Mouse (Mus musculus) intestine, embryonic 16.5 days (tissue): Measurements from ENCODE around the gene Sipa1l1. TPM values are rescaled to one million over a fixed set of nuclear protein-coding genes. Genes with fewer than 3 reads are reported as not detected.
A peak's percentile ranks its signal among the peaks of the same experiment; 100 is the strongest.

ENCODE experiments used
- ATAC-seq: fragments of 200-750 bp; cut with Nextera tagmentation; 2 replicates; pipeline ENCODE4 v1.8.0; 2017; ENCODE audit warnings: moderate TSS enrichment, moderate library complexity
- H3K27ac ChIP-seq: fragments of 300-500 bp; sonication (generic); 2 replicates; pipeline ENCODE4 v1.5.1; 2014; ENCODE audit warnings: mild to moderate bottlenecking, low read length
- H3K27me3 ChIP-seq: fragments of 300-500 bp; sonication (generic); replicated peaks from 2 replicates; pipeline ENCODE4 v1.6.1; 2014; ENCODE audit warnings: low read length, control low read depth, mixed read lengths; ENCODE audit not compliant: control insufficient read depth, insufficient read depth
- H3K36me3 ChIP-seq: fragments of 300-500 bp; sonication (generic); 2 replicates; pipeline ENCODE4 v1.6.1; 2014; ENCODE audit warnings: low read length, control low read depth; ENCODE audit not compliant: control insufficient read depth, insufficient read depth
- H3K4me1 ChIP-seq: fragments of 300-500 bp; sonication (generic); 2 replicates; pipeline ENCODE4 v1.6.1; 2014; ENCODE audit warnings: low read length, control low read depth, mixed read lengths; ENCODE audit not compliant: control insufficient read depth, insufficient read depth
- H3K4me2 ChIP-seq: fragments of 300-500 bp; sonication (generic); 2 replicates; pipeline ENCODE4 v1.6.1; 2014; ENCODE audit warnings: low read depth, low read length, control low read depth
- H3K4me3 ChIP-seq: fragments of 300-500 bp; sonication (generic); 2 replicates; pipeline ENCODE4 v1.5.1; 2014; ENCODE audit warnings: mild to moderate bottlenecking, low read length
- H3K9ac ChIP-seq: fragments of 300-500 bp; sonication (generic); 2 replicates; pipeline ENCODE4 v1.6.1; 2014; ENCODE audit warnings: low read depth, low read length
- H3K9me3 ChIP-seq: fragments of 300-500 bp; sonication (generic); 2 replicates; pipeline ENCODE4 v1.6.1; 2016; ENCODE audit warnings: low read length, control low read depth; ENCODE audit not compliant: control insufficient read depth
- WGBS: fragments of 180-500 bp; shearing (Covaris S2); extraction: QIAGEN DNeasy Blood & Tissue Kit; methylation state at CpG from one replicate; pipeline ENCODE4 v1.1.7; 2014; 5-methylcytosine and 5-hydroxymethylcytosine counted together
- polyA plus RNA-seq: library from polyadenylated mRNA; unstranded; fragments of >200 nt; fragmentation: Nextera tagmentation; extraction: Ambion mirVana; gene quantifications from 2 replicates; pipeline ENCODE4 v1.2.1, GENCODE M21; 2015

The Sipa1l1 gene
- polyA plus RNA-seq, 1 experiment from 2014 or later: 21.2 TPM

DNA sequence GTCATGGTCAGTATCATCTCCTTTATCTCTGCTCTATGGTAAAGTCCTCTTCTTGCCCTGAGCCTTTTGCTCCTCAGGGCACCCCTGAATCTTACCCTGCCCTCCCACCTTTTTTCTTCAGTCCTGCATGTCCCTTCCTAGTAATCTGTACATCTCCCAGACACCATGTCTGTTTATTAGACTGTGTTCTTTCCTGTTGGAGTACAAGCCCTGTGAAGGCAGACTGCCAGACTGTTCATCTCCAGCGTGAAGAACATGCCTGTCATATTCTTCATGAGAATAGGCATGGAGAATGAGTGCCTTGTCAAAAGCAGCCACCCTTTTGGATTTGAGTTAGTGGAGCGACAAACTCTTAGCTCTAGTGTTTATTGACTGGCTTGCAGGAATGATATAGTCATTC is 28.1 kb downstream of the Sipa1l1 start:
- no peak overlapping the region for H3K4me2 ChIP-seq
- H3K27me3 ChIP-seq: no peaks in the 10 kb centered on the region
- 45% methylated on average over 2 of the region's 2 CpGs for WGBS
- H3K9me3 ChIP-seq: no peaks in the 10 kb centered on the region
- H3K9ac ChIP-seq: no peak overlapping the region
- H3K36me3 ChIP-seq: no peaks in the 10 kb centered on the region
- H3K4me3 ChIP-seq: no peak overlapping the region
- no peak for ATAC-seq
- peaks cover 19% of the 10 kb centered on the region for H3K4me1 ChIP-seq
- no peak overlapping the region for H3K27ac ChIP-seq

- Histone ChIP-seq H3K4me3 (no peak overlapping the region), H3K9ac (no peak overlapping the region), H3K4me1 (peaks cover 22% of the 10 kb centered on the region), H3K36me3 (no peaks in the 10 kb centered on the region), H3K27ac (no peak overlapping the region), H3K4me2 (no peak overlapping the region), H3K27me3 (no peaks in the 10 kb centered on the region), H3K9me3 (no peaks in the 10 kb centered on the region)
- no peak for ATAC-seq
- 92% methylated on average over 6 of the region's 6 CpGs for WGBS
Measured at GRCm38 (mm10) chr12:82199286-82199685, 30.2 kb downstream of the Sipa1l1 start.

GRCm38 (mm10) chr12:82204106-82204505 is 35.0 kb downstream of the Sipa1l1 start:
- Histone ChIP-seq H3K27ac (no peak overlapping the region), H3K4me1 (peaks cover 18% of the 10 kb centered on the region), H3K9me3 (no peaks in the 10 kb centered on the region), H3K4me2 (no peak overlapping the region), H3K36me3 (no peaks in the 10 kb centered on the region), H3K9ac (no peak overlapping the region), H3K4me3 (no peak overlapping the region), H3K27me3 (no peaks in the 10 kb centered on the region)
- WGBS: 84% methylated on average over 6 of the region's 6 CpGs
- ATAC-seq: no peak

- WGBS: 60% methylated on average over 8 of the region's 8 CpGs
- H3K27me3 ChIP-seq: no peaks in the 10 kb centered on the region
- peak; percentile 77 for ATAC-seq
- H3K27ac ChIP-seq: no peak overlapping the region; the same call in 1 of the 2 replicates
- no peaks in the 10 kb centered on the region for H3K36me3 ChIP-seq
- H3K4me2 ChIP-seq: peak overlapping the region; percentile 11; the same call in 1 of the 2 replicates
- no peak overlapping the region for H3K9ac ChIP-seq
- peaks cover 20% of the 10 kb centered on the region for H3K4me1 ChIP-seq
- H3K9me3 ChIP-seq: no peaks in the 10 kb centered on the region
- no peak overlapping the region for H3K4me3 ChIP-seq
Measured at GRCm38 (mm10) chr12:82206857-82207647, 37.9 kb downstream of the Sipa1l1 start.

DNA sequence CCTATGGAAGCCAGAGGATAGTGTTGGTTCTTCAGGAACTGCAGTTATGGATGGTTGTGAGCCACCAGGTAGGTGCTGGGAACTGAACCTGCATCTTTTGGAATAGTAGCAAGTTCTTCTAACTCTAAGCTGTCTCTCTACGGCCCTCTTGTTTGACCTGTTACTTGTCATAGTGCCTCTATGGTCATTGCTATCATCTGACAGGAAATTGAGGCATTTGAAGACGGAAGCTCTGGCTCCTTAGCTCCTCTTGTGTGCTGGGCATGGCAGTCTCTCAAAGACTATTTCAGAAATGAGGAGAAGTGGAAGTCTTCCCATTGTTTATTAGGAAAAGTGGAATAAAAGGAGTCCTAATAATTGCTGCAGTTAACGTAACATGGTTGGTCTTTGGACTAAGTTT is 38.9 kb downstream of the Sipa1l1 start:
- Histone ChIP-seq H3K4me3 (no peak overlapping the region), H3K27me3 (no peaks in the 10 kb centered on the region), H3K36me3 (no peaks in the 10 kb centered on the region), H3K27ac (no peak overlapping the region), H3K4me1 (peaks cover 18% of the 10 kb centered on the region), H3K9me3 (no peaks in the 10 kb centered on the region), H3K9ac (no peak overlapping the region), H3K4me2 (no peak overlapping the region)
- no peak for ATAC-seq
- 87% methylated on average over 3 of the region's 3 CpGs for WGBS

DNA sequence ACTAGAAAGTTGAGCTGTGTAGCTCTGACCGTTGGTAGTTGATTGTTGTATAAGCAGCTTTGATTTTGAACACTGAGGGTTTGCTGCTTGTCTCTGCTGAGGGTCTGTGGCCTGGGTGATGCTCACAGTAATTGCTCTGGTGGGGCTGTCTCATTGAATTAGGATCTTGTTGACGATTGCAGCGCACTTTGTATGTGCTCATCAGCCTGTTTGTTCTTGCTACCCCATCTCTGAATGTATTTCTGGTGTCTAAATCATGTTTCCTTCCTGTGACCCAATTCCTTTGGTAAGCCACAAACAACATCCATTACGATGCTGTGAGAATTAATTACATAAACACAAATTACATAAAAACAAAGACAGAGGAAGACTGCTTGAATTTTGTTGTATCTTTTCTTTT is 39.5 kb downstream of the Sipa1l1 start:
- Histone ChIP-seq H3K4me3 (no peak overlapping the region), H3K9me3 (no peaks in the 10 kb centered on the region), H3K36me3 (no peaks in the 10 kb centered on the region), H3K4me1 (peaks cover 12% of the 10 kb centered on the region), H3K9ac (no peak overlapping the region), H3K4me2 (no peak overlapping the region), H3K27ac (no peak overlapping the region), H3K27me3 (no peaks in the 10 kb centered on the region)
- no peak for ATAC-seq
- 85% methylated on average over 4 of the region's 4 CpGs for WGBS

DNA sequence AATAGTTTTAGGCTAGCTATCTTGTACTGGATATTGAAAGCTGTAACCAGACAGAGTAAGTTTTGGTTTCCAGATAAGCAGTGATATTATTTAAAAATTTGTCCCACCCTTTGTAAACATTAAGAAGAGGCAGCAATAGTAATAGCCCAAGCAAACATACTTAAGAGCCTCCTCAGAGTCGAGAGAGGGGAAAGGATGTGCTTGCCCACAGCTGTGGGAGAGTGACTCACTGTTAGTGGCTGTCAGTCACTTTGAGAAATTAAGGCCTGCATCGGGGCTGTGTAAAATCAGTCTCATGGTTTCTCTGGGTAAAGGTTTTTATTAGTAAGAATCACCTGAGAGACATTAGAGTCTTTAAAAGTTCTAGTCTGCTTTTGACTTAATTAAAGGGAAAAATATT is 40.6 kb downstream of the Sipa1l1 start:
- H3K27me3 ChIP-seq: no peaks in the 10 kb centered on the region
- H3K36me3 ChIP-seq: no peaks in the 10 kb centered on the region
- H3K4me3 ChIP-seq: no peak overlapping the region
- no peaks in the 10 kb centered on the region for H3K9me3 ChIP-seq
- H3K4me2 ChIP-seq: no peak overlapping the region
- no peak for ATAC-seq
- no peak overlapping the region for H3K9ac ChIP-seq
- H3K4me1 ChIP-seq: peaks cover 11% of the 10 kb centered on the region
- no peak overlapping the region for H3K27ac ChIP-seq
- 26% methylated on average over 2 of the region's 2 CpGs for WGBS

DNA sequence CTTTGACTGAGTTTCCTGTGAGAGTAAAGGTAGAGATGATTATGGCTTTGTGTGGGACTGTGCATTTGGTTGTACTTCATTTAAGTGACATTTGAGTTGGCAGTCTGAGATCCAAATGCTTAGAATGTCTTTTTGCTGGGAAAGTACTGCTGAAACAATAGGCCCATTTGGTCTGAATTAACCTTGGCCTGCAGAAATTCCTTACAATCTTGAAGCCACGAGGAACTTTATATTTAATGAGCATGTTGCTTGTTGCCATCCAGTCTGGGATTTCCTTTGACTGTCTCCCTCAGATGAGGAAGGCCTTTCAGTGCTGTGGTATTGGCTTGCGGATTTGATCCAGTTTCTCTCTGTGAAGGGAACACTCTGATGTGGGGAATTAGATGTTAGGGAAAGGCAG is 43.9 kb downstream of the Sipa1l1 start:
- Histone ChIP-seq H3K27me3 (no peaks in the 10 kb centered on the region), H3K4me2 (no peak overlapping the region), H3K36me3 (no peaks in the 10 kb centered on the region), H3K9me3 (no peaks in the 10 kb centered on the region), H3K4me1 (peaks cover 6% of the 10 kb centered on the region), H3K4me3 (no peak overlapping the region), H3K27ac (no peak overlapping the region), H3K9ac (no peak overlapping the region)
- WGBS: 83% methylated on average over 2 of the region's 2 CpGs
- ATAC-seq: no peak

- no peak overlapping the region for H3K9ac ChIP-seq
- no peaks in the 10 kb centered on the region for H3K27me3 ChIP-seq
- H3K9me3 ChIP-seq: no peaks in the 10 kb centered on the region
- peaks cover 2% of the 10 kb centered on the region; the same call in 1 of the 2 replicates for H3K4me1 ChIP-seq
- no peak for ATAC-seq
- no peak overlapping the region for H3K27ac ChIP-seq
- H3K4me2 ChIP-seq: no peak overlapping the region
- no peak overlapping the region for H3K4me3 ChIP-seq
- 79% methylated on average over 5 of the region's 5 CpGs for WGBS
- no peaks in the 10 kb centered on the region for H3K36me3 ChIP-seq
Measured at GRCm38 (mm10) chr12:82214916-82215315, 45.8 kb downstream of the Sipa1l1 start.
